Mouse (Mus musculus) gastrocnemius, adult 2 months (tissue): ENCODE results near the gene Olig2. TPM values are rescaled to one million over a fixed set of nuclear protein-coding genes. Genes with fewer than 3 reads are reported as not detected.
A peak's percentile ranks its signal among the peaks of the same experiment; 100 is the strongest.

ENCODE experiments used
- DNase-seq: peaks from one replicate; pipeline ENCODE4 v3.0.0; 2022
- H3K27ac ChIP-seq: fragments of 200-600 bp; 2 replicates; pipeline ENCODE4 v1.8.1; 2022; ENCODE audit warnings: mild to moderate bottlenecking
- H3K4me3 ChIP-seq: fragments of 200-600 bp; 2 replicates; pipeline ENCODE4 v1.8.1; 2022; ENCODE audit warnings: mild to moderate bottlenecking, moderate library complexity
- CTCF ChIP-seq: fragments of 200-600 bp; IDR thresholded peaks from 2 replicates; pipeline ENCODE4 v1.8.1; 2022; ENCODE audit warnings: antibody characterized with exemption, mild to moderate bottlenecking, moderate library complexity
- intact Hi-C: fragments of 180-260 bp; cut with DNase I; formaldehyde crosslinking; loops from one replicate; pipeline ENCODE4 v1.15.1; 2025
- total RNA-seq, 2 experiments: library from RNA; stranded (reverse); gene quantifications; 2 replicates each; pipeline ENCODE4 v1.2.3; 2021

Gene Olig2
- total RNA-seq, 2 experiments from 2014 or later, result not detected

DNA sequence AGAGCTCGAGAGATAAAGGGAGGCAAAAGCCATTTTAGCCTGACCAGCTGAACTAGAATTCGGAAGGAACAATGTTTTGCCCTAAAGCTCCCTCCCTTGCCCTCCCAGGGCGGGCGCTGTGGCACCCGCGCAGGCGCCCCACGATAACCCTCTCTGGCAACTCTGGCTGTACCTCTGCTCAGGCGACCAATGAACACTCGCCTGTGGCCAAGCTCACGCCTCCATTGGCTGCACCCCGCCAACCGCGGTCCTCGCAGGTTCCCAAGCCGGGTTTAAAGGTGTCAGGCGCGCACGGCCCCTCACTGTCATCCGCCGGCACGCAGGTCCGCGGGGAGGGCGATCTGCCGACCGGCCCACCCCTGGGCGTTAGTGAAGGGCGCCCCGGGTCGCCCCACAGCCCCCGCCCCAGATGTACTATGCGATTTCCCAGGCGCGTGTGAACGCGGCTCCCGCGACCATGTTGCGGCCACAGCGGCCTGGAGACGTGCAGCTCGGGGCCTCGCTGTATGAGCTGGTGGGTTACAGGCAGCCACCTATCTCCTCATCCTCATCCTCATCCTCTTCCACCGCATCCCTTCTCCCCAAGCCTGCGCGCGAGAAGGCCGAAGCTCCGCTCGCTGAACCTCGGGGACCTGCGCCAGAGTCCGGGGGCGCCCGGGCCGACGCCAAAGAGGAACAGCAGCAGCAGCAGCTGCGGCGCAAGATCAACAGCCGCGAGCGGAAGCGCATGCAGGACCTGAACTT is 44.4 kb downstream of the Olig2 start, which contains the start of gene Olig1:
TSS of gene Olig1 (plus strand) at position 305 of the 744 bp plus-strand sequence.
- DNase-seq, result peak; percentile 85
- TF ChIP-seq CTCF, result no peak
- H3K4me3 ChIP-seq, result peak within 1 kb of the TSS; percentile 72
- intact Hi-C loops, result no loop called here
- H3K27ac ChIP-seq, result no peak within 1 kb of the TSS

DNA sequence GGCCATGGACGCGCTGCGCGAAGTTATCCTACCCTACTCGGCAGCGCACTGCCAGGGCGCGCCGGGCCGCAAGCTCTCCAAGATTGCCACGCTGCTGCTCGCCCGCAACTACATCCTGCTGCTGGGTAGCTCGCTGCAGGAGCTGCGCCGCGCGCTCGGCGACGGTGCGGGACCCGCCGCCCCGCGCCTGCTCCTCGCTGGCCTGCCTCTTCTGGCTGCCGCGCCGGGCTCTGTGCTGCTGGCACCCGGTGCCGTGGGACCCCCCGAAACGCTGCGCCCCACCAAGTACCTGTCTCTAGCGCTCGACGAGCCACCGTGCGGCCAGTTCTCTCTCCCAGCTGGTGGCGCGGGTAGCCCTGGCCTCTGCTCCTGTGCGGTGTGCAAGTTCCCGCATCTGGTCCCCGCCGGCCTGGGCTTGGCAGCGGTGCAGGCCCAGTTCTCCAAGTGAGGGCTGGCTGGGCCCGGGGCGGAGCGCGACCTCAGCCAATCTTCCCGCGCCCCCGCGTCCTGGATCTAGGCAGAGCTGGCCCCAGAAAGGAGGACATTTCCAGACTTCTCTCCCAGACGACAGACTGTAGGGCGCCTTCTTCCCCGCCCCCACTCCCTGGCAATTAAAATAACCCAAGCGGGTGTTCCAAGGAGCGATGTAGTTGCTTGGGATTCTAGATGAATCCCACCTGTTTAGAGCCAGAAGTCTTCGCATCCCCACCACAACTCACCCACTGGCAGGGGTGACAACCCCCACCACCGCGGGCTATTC is 45.1 kb downstream of the Olig2 start:
- intact Hi-C loops, result no loop called here
- no peak for TF ChIP-seq CTCF
- peak; percentile 26 for DNase-seq
- peak overlapping the region; percentile 72 for H3K4me3 ChIP-seq
- H3K27ac ChIP-seq, result no peak overlapping the region

DNA sequence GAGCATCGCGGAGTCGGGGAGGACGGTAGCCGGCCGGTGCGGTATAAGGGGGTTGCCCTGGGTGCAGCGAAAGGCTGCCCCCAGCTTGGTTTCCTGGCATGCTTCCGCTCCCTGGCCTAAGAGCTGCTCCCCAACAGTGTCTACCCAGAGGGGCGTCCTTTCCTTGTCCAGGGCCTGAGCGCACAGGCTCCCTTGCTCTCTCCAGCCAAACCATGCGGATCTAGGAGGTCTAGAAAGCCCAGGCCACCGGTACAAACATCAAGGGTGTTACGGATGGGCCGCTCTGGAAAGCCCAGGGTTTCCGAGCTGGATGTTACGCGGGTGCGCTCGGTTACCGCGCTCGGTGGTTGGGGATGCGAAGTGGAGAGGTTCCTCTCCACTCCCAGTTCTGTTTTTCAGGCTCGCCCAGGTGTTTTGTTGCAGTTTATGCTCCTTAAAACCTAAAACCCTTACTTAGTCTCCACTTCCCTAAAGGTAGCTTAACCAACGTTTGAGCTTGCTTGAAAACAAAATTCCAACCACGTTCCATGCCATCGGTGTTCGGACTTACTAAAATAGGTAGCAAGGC is 45.8 kb downstream of the Olig2 start:
- intact Hi-C loops, result no loop called here
- Histone ChIP-seq H3K4me3 (peak overlapping the region; percentile 72), H3K27ac (no peak overlapping the region)
- peak; percentile 14 for DNase-seq
- TF ChIP-seq CTCF, result no peak

DNA sequence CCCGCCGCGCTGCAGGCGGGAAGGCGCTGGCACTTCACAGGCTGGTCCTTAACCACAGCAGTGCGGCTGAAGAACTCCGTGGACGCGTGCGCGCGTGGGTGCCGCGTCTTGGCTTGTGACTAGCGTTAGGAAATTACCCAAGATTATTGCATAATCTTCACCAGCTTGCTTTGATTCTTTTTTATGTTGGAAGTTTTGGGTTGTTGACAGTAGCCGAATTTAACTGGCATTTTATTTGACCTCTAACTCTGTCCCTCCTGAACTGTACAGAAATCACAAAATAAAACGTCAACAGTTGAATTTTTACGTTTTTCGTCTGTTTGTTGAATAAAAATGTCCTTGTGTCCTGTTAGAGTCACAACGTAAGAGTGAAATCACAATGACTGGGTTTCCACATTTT is 46.4 kb downstream of the Olig2 start:
- Histone ChIP-seq H3K27ac (no peak overlapping the region), H3K4me3 (no peak overlapping the region)
- intact Hi-C loops, result no loop called here
- DNase-seq, result no peak
- TF ChIP-seq CTCF, result no peak

Other genes with a start within 250 kb of the Olig2 start
- 10 to 100 TPM; 11.2 to 13.8 TPM for gene Synj1, start 214.1 kb upstream of the Olig2 start, total RNA-seq
- gene Paxbp1, start 180.9 kb upstream of the Olig2 start, total RNA-seq, result 10 to 100 TPM; 10.7 to 11.6 TPM
- under 1 TPM; 0.08 to 0.48 TPM for gene 4932438H23Rik, start 130.3 kb upstream of the Olig2 start, total RNA-seq
- not detected for gene Olig1, start 44.3 kb downstream of the Olig2 start, total RNA-seq
- 10 to 100 TPM in 1 of 2 experiments, 1 to 10 TPM in 1; 6.8 to 11.4 TPM for gene Ifnar2, start 147.3 kb downstream of the Olig2 start, total RNA-seq
- gene Gm21970, start 166.3 kb downstream of the Olig2 start, total RNA-seq, result under 1 TPM in 1 of 2 experiments, not detected in 1; 0.45 TPM
- gene Il10rb, start 180.7 kb downstream of the Olig2 start, total RNA-seq, result 1 to 10 TPM; 6.2 to 7.9 TPM